21 mouse cellular contexts compared by ENCODE assay signal in genomic region chr4:149491151-149491550, GRCm38 (mm10). TPM values are rescaled to one million over a fixed set of nuclear protein-coding genes. Genes with fewer than 3 reads are reported as not detected.
DNase-seq lines count a peak whose midpoint lies in the region; ATAC-seq and TF ChIP-seq lines count a peak whose summit lies in the region.
"Had no signal": no experiment of that assay in that cellular context is flagged by ENCODE, and none has a peak within 500 bp of the region (broad histone marks: within the 10 kb centered on the region; RNA-seq: fewer than 3 reads in every experiment).

No protein-coding gene starts in this region.

- intact Hi-C loops in left cerebral cortex, adult 2 months (cut with DNase I): no loop called here
- intact Hi-C loops in left cerebral cortex, postnatal 36 days (cut with DNase I): no loop called here

- H3K4me3 ChIP-seq in left cerebral cortex, adult 2 months: no peak overlapping the region
- H3K4me3 ChIP-seq: limb, embryonic 13.5 days had no signal

- peak; percentile 25; the same call in 1 of the 2 replicates for TF ChIP-seq CTCF in left cerebral cortex, adult 2 months (IDR thresholded peaks at IDR 0.05)

- DNase-seq in CD4-positive, CD25-positive, alpha-beta regulatory T cell, adult 2 months (ENCODE audit: low read depth, low spot score): peak; percentile 28
- DNase-seq in left cerebral cortex, adult 2 months (ENCODE audit: extremely low spot score in 1 of 2, low spot score in 2 of 2): no peak
- DNase-seq in left cerebral cortex, postnatal 36 days (ENCODE audit: low spot score in 2 of 2): no peak
- DNase-seq in MEL-GATA-1-ER (ENCODE audit: extremely low read depth, low read depth) (peak; percentile 2), MN1 (ENCODE audit: low spot score) (no peak)
- DNase-seq: adrenal gland, adult 8-10 months; cerebellum, postnatal 14 days; heart, adult 18-20 months; heart, postnatal 10 days; kidney, postnatal 14 days; layer of hippocampus, postnatal 36 days; midbrain, embryonic 14.5 days; right cerebral cortex, postnatal 4 days; thymus, postnatal 14 days had no signal

- ATAC-seq in CD4-positive, CD25-positive, alpha-beta regulatory T cell, adult 4 months: no peak
- ATAC-seq in megakaryocyte-erythroid progenitor cell, adult 5-6 weeks (replicated peaks; ENCODE audit: low FRiP score, low TSS enrichment, poor library complexity, severe bottlenecking): 0 out of 2 replicates have a peak, but pooled peaks have one; percentile 34
- no peak for ATAC-seq in frontal cortex, adult (ENCODE audit: low TSS enrichment)

- H3K27ac ChIP-seq in left cerebral cortex, adult 2 months: no peak overlapping the region
- H3K27ac ChIP-seq: hindbrain, embryonic 14.5 days; limb, embryonic 13.5 days had no signal

RNA-seq across cellular contexts. Expression of gene Lzic, which starts 6.1 kb away (rescaled TPM):
- 10 to 100 TPM; 29.0 to 43.3 TPM for polyA plus RNA-seq in CD4-positive, CD25-positive, alpha-beta regulatory T cell, adult 4 months (2017; shearing (Covaris generic))
- 10 to 100 TPM; 16.8 to 17.6 TPM for total RNA-seq in left cerebral cortex, adult 2 months (2021)
- 10 to 100 TPM; 16.8 to 17.4 TPM for total RNA-seq in left cerebral cortex, postnatal 36 days (2021)
- total RNA-seq in megakaryocyte-erythroid progenitor cell, adult 5-6 weeks (2014; fragmentation: Nextera tagmentation): 26.0 and 32.6 TPM in 2 replicates
- total RNA-seq in megakaryocyte-erythroid progenitor cell, adult 5-6 weeks (2017): 62.6 and 135 TPM in 2 replicates

RNA-seq across cellular contexts. Expression of gene Nmnat1, which starts 6.1 kb away (rescaled TPM):
- 1 to 10 TPM; 7.3 to 8.2 TPM for polyA plus RNA-seq in CD4-positive, CD25-positive, alpha-beta regulatory T cell, adult 4 months (2017; shearing (Covaris generic))
- 10 to 100 TPM in 1 of 2 experiments, 1 to 10 TPM in 1; 9.9 to 12.8 TPM for total RNA-seq in left cerebral cortex, adult 2 months (2021)
- 1 to 10 TPM; 9.1 to 9.8 TPM for total RNA-seq in left cerebral cortex, postnatal 36 days (2021)
- total RNA-seq in megakaryocyte-erythroid progenitor cell, adult 5-6 weeks (2014; fragmentation: Nextera tagmentation): 2.8 and 13.3 TPM in 2 replicates
- total RNA-seq in megakaryocyte-erythroid progenitor cell, adult 5-6 weeks (2017): 2.2 and 8.0 TPM in 2 replicates

RNA-seq across cellular contexts. Expression of gene Tmem274, which starts 14.0 kb away (rescaled TPM):
- polyA plus RNA-seq in CD4-positive, CD25-positive, alpha-beta regulatory T cell, adult 4 months (2017; shearing (Covaris generic)): under 1 TPM in 1 of 2 experiments, not detected in 1; 0.73 TPM
- not detected for total RNA-seq in left cerebral cortex, adult 2 months (2021)
- not detected for total RNA-seq in left cerebral cortex, postnatal 36 days (2021)
- total RNA-seq in megakaryocyte-erythroid progenitor cell, adult 5-6 weeks (2014; fragmentation: Nextera tagmentation): not detected in 2 replicates
- total RNA-seq in megakaryocyte-erythroid progenitor cell, adult 5-6 weeks (2017): not detected in 2 replicates
- total RNA-seq: adrenal gland, adult 8-10 months; heart, adult 18-20 months; heart, postnatal 10 days; layer of hippocampus, postnatal 36 days had no signal
- polyA plus RNA-seq: embryonic facial prominence, embryonic 11.5 days; hindbrain, embryonic 14.5 days; midbrain, embryonic 14.5 days; neural tube, embryonic 11.5 days had no signal

RNA-seq across cellular contexts. Expression of gene Ctnnbip1, which starts 26.9 kb away (rescaled TPM):
- under 1 TPM; 0.35 to 0.39 TPM for polyA plus RNA-seq in CD4-positive, CD25-positive, alpha-beta regulatory T cell, adult 4 months (2017; shearing (Covaris generic))
- 10 to 100 TPM; 35.3 to 35.9 TPM for total RNA-seq in left cerebral cortex, adult 2 months (2021)
- total RNA-seq in left cerebral cortex, postnatal 36 days (2021): 10 to 100 TPM; 36.7 to 43.5 TPM
- total RNA-seq in megakaryocyte-erythroid progenitor cell, adult 5-6 weeks (2014; fragmentation: Nextera tagmentation): 1.5 and 5.5 TPM in 2 replicates
- total RNA-seq in megakaryocyte-erythroid progenitor cell, adult 5-6 weeks (2017): 1.7 and 5.9 TPM in 2 replicates

RNA-seq across cellular contexts. Expression of gene Rbp7, which starts 36.4 kb away (rescaled TPM):
- not detected for polyA plus RNA-seq in CD4-positive, CD25-positive, alpha-beta regulatory T cell, adult 4 months (2017; shearing (Covaris generic))
- total RNA-seq in left cerebral cortex, adult 2 months (2021): not detected
- 1 to 10 TPM in 1 of 2 experiments, under 1 TPM in 1; 0.57 to 1.3 TPM for total RNA-seq in left cerebral cortex, postnatal 36 days (2021)
- not detected in 2 replicates for total RNA-seq in megakaryocyte-erythroid progenitor cell, adult 5-6 weeks (2014; fragmentation: Nextera tagmentation)
- not detected in 2 replicates for total RNA-seq in megakaryocyte-erythroid progenitor cell, adult 5-6 weeks (2017)
- total RNA-seq: layer of hippocampus, postnatal 36 days had no signal
- polyA plus RNA-seq: embryonic facial prominence, embryonic 11.5 days; hindbrain, embryonic 14.5 days; neural tube, embryonic 11.5 days had no signal

Comparison
In these comparisons a context has a peak if more than half of its experiments do, and no peak if none do; other contexts are left out.
1. DNase-seq: peak in CD4-positive, CD25-positive, alpha-beta regulatory T cell, adult 2 months (single experiment) and MEL-GATA-1-ER (single experiment); none in left cerebral cortex, adult 2 months (0 of 2), left cerebral cortex, postnatal 36 days (0 of 2) and MN1 (single experiment).